Mouse (Mus musculus): ENCODE results near the gene Ube2j2. TPM values are rescaled to one million over a fixed set of nuclear protein-coding genes. Genes with fewer than 3 reads are reported as not detected.
A peak's percentile ranks its signal among the peaks of the same experiment; 100 is the strongest.

Ube2j2 gene
- polyA plus RNA-seq, 1 experiment from 2014 or later, result 71.7 TPM

- ATAC-seq (replicated peaks; ENCODE audit: insufficient number of reproducible peaks, insufficient read depth, low FRiP score, low read depth), result no peak
- peaks cover 19% of the 10 kb centered on the region for H3K4me1 ChIP-seq (replicated peaks)
- H3K9ac ChIP-seq, result no peak overlapping the region
- WGBS, result 89% methylated on average over 11 of the region's 11 CpGs
- H3K4me3 ChIP-seq, result no peak overlapping the region
- H3K9me3 ChIP-seq (replicated peaks), result no peaks in the 10 kb centered on the region
- no peak overlapping the region for H3K27ac ChIP-seq
- no peaks in the 10 kb centered on the region for H3K27me3 ChIP-seq
- H3K4me2 ChIP-seq, result no peak overlapping the region
- peaks cover 16% of the 10 kb centered on the region; the same call in 1 of the 2 replicates for H3K36me3 ChIP-seq
These were observed 20.8 kb downstream of the Ube2j2 start for GRCm38 (mm10) chr4:155964396-155964795.

- no peak overlapping the region for H3K9ac ChIP-seq
These were observed 25.5 kb downstream of the Ube2j2 start for GRCm38 (mm10) chr4:155969043-155969653.

GRCm38 (mm10) chr4:155970286-155970685 lies 26.7 kb downstream of the Ube2j2 start:
- Histone ChIP-seq H3K9ac (no peak overlapping the region), H3K27me3 (no peaks in the 10 kb centered on the region), H3K4me1 (replicated peaks) (no peaks in the 10 kb centered on the region), H3K27ac (no peak overlapping the region), H3K4me3 (no peak overlapping the region), H3K9me3 (replicated peaks) (no peaks in the 10 kb centered on the region), H3K36me3 (peaks cover 10% of the 10 kb centered on the region; the same call in 1 of the 2 replicates), H3K4me2 (no peak overlapping the region)
- ATAC-seq (replicated peaks; ENCODE audit: insufficient number of reproducible peaks, insufficient read depth, low FRiP score, low read depth), result no peak
- 85% methylated on average over 5 of the region's 5 CpGs for WGBS

More at GRCm38 (mm10) chr4:155969043-155969653, 25.5 kb downstream of the Ube2j2 start:
- ATAC-seq (replicated peaks; ENCODE audit: insufficient number of reproducible peaks, insufficient read depth, low FRiP score, low read depth), result no peak
- no peak overlapping the region for H3K27ac ChIP-seq
- no peaks in the 10 kb centered on the region for H3K4me1 ChIP-seq (replicated peaks)
- peaks cover 16% of the 10 kb centered on the region; the same call in 1 of the 2 replicates for H3K36me3 ChIP-seq
- 64% methylated on average over 13 of the region's 13 CpGs for WGBS
- H3K4me3 ChIP-seq, result no peak overlapping the region
- no peaks in the 10 kb centered on the region for H3K9me3 ChIP-seq (replicated peaks)
- no peaks in the 10 kb centered on the region for H3K27me3 ChIP-seq
- no peak overlapping the region for H3K4me2 ChIP-seq

GRCm38 (mm10) chr4:155972651-155973050 lies 29.0 kb downstream of the Ube2j2 start:
- no peak overlapping the region for H3K9ac ChIP-seq
- ATAC-seq (replicated peaks; ENCODE audit: insufficient number of reproducible peaks, insufficient read depth, low FRiP score, low read depth), result no peak
- H3K36me3 ChIP-seq, result no peaks in the 10 kb centered on the region
- H3K27me3 ChIP-seq, result no peaks in the 10 kb centered on the region
- H3K4me2 ChIP-seq, result no peak overlapping the region
- H3K27ac ChIP-seq, result no peak overlapping the region
- no peak overlapping the region for H3K4me3 ChIP-seq
- WGBS, result 69% methylated on average over 6 of the region's 6 CpGs
- no peaks in the 10 kb centered on the region for H3K4me1 ChIP-seq (replicated peaks)
- no peaks in the 10 kb centered on the region for H3K9me3 ChIP-seq (replicated peaks)

- H3K4me2 ChIP-seq, result no peak overlapping the region
- no peak overlapping the region for H3K9ac ChIP-seq
- ATAC-seq (replicated peaks; ENCODE audit: insufficient number of reproducible peaks, insufficient read depth, low FRiP score, low read depth), result no peak
- no peak overlapping the region for H3K4me3 ChIP-seq
- H3K9me3 ChIP-seq (replicated peaks), result no peaks in the 10 kb centered on the region
- WGBS, result 62% methylated on average over 2 of the region's 2 CpGs
- no peaks in the 10 kb centered on the region for H3K4me1 ChIP-seq (replicated peaks)
- H3K27me3 ChIP-seq, result no peaks in the 10 kb centered on the region
- H3K36me3 ChIP-seq, result no peaks in the 10 kb centered on the region
- no peak overlapping the region for H3K27ac ChIP-seq
These were observed 29.6 kb downstream of the Ube2j2 start for GRCm38 (mm10) chr4:155973239-155973638.

- Histone ChIP-seq H3K27me3 (no peaks in the 10 kb centered on the region), H3K36me3 (no peaks in the 10 kb centered on the region), H3K27ac (no peak overlapping the region), H3K4me2 (no peak overlapping the region), H3K4me1 (replicated peaks) (no peaks in the 10 kb centered on the region), H3K9me3 (replicated peaks) (no peaks in the 10 kb centered on the region), H3K4me3 (no peak overlapping the region), H3K9ac (no peak overlapping the region)
- 69% methylated on average over 12 of the region's 12 CpGs for WGBS
- ATAC-seq (replicated peaks; ENCODE audit: insufficient number of reproducible peaks, insufficient read depth, low FRiP score, low read depth), result no peak
These were observed 37.9 kb downstream of the Ube2j2 start for GRCm38 (mm10) chr4:155981436-155982082.

GRCm38 (mm10) chr4:155983788-155984187 lies 40.2 kb downstream of the Ube2j2 start:
- Histone ChIP-seq H3K9me3 (replicated peaks) (no peaks in the 10 kb centered on the region), H3K36me3 (no peaks in the 10 kb centered on the region), H3K4me3 (no peak overlapping the region), H3K9ac (no peak overlapping the region), H3K27ac (no peak overlapping the region), H3K27me3 (no peaks in the 10 kb centered on the region), H3K4me1 (replicated peaks) (no peaks in the 10 kb centered on the region), H3K4me2 (no peak overlapping the region)
- 19% methylated on average over 2 of the region's 2 CpGs for WGBS
- no peak for ATAC-seq (replicated peaks; ENCODE audit: insufficient number of reproducible peaks, insufficient read depth, low FRiP score, low read depth)

- H3K9ac ChIP-seq, result peak overlapping the region; percentile 79
These were observed 47.7 kb downstream of the Ube2j2 start for GRCm38 (mm10) chr4:155991211-155991907.

GRCm38 (mm10) chr4:155991908-155992230 lies 48.2 kb downstream of the Ube2j2 start:
- 20% methylated on average over 37 of the region's 37 CpGs for WGBS
- ATAC-seq (replicated peaks; ENCODE audit: insufficient number of reproducible peaks, insufficient read depth, low FRiP score, low read depth), result 0 out of 2 replicates have a peak, but pooled peaks have one; percentile 0
- Histone ChIP-seq H3K4me1 (replicated peaks) (peaks cover 24% of the 10 kb centered on the region), H3K9ac (peak overlapping the region; percentile 79), H3K4me2 (peak overlapping the region; percentile 92), H3K4me3 (peak overlapping the region; percentile 70), H3K27me3 (no peaks in the 10 kb centered on the region), H3K27ac (peak overlapping the region; percentile 98), H3K36me3 (peaks cover 5% of the 10 kb centered on the region; the same call in 1 of the 2 replicates), H3K9me3 (replicated peaks) (no peaks in the 10 kb centered on the region)

More at GRCm38 (mm10) chr4:155991211-155991907, 47.7 kb downstream of the Ube2j2 start:
- Histone ChIP-seq H3K4me3 (peak overlapping the region; percentile 70), H3K4me2 (peak overlapping the region; percentile 92), H3K4me1 (replicated peaks) (peaks cover 24% of the 10 kb centered on the region), H3K36me3 (peaks cover under 1% of the 10 kb centered on the region; the same call in 1 of the 2 replicates), H3K9me3 (replicated peaks) (no peaks in the 10 kb centered on the region), H3K27ac (peak overlapping the region; percentile 98; the same call in 1 of the 2 replicates), H3K27me3 (no peaks in the 10 kb centered on the region)
- ATAC-seq (replicated peaks; ENCODE audit: insufficient number of reproducible peaks, insufficient read depth, low FRiP score, low read depth), result no peak
- 82% methylated on average over 22 of the region's 22 CpGs for WGBS

GRCm38 (mm10) chr4:155992241-155992905 lies 48.7 kb downstream of the Ube2j2 start, which contains the start of the genes B3galt6 and Sdf4:
B3galt6 (minus strand) TSS chr4:155992649.
Sdf4 (plus strand) TSS chr4:155992872.
- peak; percentile 88 for ATAC-seq (replicated peaks; ENCODE audit: insufficient number of reproducible peaks, insufficient read depth, low FRiP score, low read depth)
- H3K27me3 ChIP-seq, result no peaks in the 10 kb centered on the region
- H3K9ac ChIP-seq, result peak within 1 kb of the TSS; percentile 84
- H3K4me1 ChIP-seq (replicated peaks), result peaks cover 24% of the 10 kb centered on the region
- H3K4me3 ChIP-seq, result peak within 1 kb of the TSS; percentile 70
- H3K36me3 ChIP-seq, result peaks cover 10% of the 10 kb centered on the region; the same call in 1 of the 2 replicates
- H3K9me3 ChIP-seq (replicated peaks), result no peaks in the 10 kb centered on the region
- H3K27ac ChIP-seq, result peak within 1 kb of the TSS; percentile 98
- WGBS, result under 1% methylated on average over 96 of the region's 99 CpGs
- H3K4me2 ChIP-seq, result peak within 1 kb of the TSS; percentile 92

All from heart, embryonic 15.5 days (tissue).